Mouse (Mus musculus) liver, adult (tissue): ENCODE measurements around the gene CT030661.1.
"Not testable (repeated sequence)": the region's sequence is repeated elsewhere in the genome, so short reads cannot be mapped to it uniquely, and the experiment has no call there.

Experiments
- GATA4 ChIP-seq: IDR thresholded peaks from 2 replicates; pipeline ENCODE4 v1.6.1; 2014; ENCODE audit warnings: mild to moderate bottlenecking, low read length; ENCODE audit not compliant: insufficient replicate concordance

The CT030661.1 gene

DNA sequence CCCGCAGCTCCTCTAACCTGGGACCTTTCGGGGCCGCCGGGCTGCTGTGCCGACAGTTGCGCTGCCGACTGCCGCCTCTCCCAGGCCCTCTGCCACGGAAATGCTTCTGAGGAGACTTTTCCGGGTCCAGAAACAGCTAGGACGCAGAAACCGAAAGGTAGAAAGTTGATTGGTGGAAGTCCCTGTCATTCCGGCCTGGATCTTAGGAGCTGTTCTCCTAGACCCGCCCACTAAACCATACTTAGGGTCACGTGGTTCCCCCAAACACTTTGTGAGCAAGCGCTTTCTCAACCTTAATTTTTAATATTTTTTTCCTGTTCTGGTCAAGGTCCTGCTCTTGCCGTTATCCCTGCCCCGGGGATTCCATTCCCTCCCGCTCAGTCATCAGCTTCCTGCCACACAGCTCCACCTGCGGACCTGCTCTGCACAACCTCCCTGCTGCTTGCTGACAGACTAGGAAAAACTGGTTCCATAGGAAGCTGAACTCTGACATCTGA, at the start of gene CT030661.1:
TSS of gene CT030661.1 (minus strand) at position 108 of the 497 bp plus-strand sequence.
- not testable (repeated sequence) for TF ChIP-seq GATA4

DNA sequence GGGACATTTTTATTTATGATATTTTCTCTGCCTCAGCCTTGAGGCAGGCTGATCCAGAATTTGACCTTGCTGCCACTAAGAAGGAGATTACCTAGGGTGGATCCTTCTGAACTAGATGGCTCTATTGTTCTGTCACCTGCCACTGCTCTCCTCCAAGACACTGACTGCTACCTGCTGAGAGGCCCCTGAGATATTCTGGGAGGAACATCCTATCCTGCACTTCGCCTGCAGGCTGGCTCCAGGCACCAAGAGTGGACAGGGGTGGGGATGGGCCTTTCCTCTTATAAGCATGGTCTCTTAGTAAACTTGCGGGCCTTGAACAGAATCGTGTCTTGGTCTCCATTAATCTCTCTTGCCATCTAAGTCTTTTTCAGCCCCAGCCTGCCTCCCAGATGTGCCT, 49.3 kb upstream of the CT030661.1 start:
- TF ChIP-seq GATA4 = no peak

DNA sequence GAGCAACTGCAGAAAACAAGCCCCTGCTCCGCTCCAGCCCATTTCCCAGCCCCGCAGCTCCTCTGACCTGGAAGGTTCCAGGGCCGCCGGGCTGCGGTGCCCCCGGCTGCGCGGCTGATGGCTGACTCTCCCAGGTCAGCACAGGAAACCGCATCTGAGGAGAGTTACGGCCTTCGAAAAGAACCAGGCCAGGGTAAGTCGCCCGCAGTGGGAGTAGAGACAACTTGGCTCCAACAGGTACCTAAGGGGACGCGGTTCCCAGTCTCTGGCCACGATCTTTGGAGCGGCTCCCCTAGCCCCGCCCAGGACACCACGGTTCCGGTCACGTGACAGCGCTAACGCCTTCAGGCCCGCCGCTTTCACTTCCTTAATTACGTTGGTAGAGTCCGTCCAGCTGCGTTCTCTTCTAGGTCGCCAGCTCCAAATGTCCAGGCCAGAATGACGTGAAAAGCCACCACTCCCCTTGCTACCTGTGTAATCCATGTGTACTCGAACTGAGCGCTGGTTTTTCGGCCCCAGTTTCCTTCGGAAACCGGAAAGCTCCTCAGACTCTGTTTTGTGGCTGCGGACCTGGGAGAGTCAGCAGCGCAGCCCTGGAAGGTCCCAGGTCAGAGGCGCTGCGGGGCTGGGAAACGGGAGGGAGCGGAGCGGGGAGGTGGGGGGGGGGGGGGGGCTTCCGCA, 46.6 kb upstream of the CT030661.1 start, which contains the start of the genes Zfp944 and Zfp758:
TSS of gene Zfp944 (minus strand) at position 300 of the 681 bp plus-strand sequence.
TSS of gene Zfp758 (plus strand) at position 353 of the 681 bp plus-strand sequence.
- not testable (repeated sequence) for TF ChIP-seq GATA4

DNA sequence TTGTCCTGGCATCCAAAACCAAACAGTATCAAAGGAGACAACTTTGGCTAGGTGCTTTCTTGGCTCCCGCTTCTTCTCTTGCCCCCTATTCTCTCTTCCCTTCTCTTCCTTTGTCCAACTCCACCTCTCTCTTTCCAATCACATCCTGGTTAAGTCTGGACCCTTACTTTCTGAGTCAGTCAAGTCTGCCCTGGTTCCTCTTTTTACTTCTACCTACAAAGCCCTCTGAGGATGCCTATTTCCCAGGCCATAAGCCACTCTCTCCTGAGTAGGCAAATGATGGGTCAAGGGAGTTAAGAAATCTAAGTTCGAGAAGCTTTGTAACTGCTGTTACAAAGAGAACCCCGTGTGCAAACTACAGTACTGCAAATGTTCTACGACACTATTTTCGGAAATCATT, 45.9 kb upstream of the CT030661.1 start:
- no peak for TF ChIP-seq GATA4

DNA sequence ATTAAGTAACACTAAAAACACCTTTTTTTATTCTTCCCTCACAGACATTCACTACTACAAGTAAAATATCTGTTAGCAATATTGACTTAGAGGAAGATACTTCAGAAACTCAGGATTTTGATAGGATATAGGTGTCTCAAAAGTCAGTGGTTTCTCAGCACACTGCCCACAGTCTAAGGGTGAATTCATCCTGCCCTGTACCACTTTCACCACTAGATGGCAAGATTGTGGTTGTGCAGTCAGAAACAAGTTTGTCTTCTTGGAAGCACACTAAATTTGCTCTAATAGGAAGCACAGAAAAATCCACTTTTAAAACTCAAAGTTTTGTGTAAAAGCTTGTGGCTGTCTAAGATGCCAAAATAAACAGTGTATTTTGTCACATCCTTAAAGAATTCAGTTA, 38.2 kb upstream of the CT030661.1 start:
- TF ChIP-seq GATA4 = no peak
